ENCODE assay signal across 17 mouse cellular contexts in the genomic region with DNA sequence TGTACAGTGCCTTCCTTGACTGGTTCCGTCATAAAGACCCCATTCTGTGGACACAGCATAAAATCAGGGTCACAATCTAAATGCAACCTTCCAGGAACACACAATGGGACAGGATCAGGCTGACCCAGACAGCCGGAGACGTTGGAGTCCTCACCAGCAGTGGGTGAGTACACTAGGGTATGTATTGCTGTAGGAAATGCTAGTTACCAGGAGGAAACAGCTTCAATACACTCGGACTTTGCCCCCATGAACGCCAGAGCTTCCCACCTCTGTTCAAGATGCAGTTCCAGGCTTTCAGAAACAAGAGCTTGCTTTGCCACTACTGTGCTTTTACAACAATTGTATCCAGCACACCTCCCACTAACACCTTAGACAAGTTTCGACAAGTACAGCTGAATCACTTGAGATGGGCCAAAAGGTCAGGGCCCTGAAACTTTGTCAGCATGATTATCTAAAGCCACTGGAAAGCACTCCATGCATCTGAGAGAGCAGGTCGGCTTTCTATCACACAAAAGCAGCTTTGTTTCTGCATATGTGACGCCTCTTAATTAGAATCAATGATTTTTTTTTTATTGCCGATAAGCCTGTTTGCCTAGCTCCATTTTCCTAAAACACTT.
A peak's percentile ranks its signal among the peaks of the same experiment; 100 is the strongest.
DNase-seq lines count a peak whose midpoint lies in the region; TF ChIP-seq lines count a peak whose summit lies in the region.
"Had no signal": no experiment of that assay in that cellular context is flagged by ENCODE, and none has a peak within 500 bp of the region (broad histone marks: within the 10 kb centered on the region; RNA-seq: fewer than 3 reads in every experiment).

No protein-coding gene starts in this region.

- no peaks in the 10 kb centered on the region for H3K36me3 ChIP-seq in myocyte (ENCODE audit: control insufficient read depth, insufficient read depth)
- H3K36me3 ChIP-seq: midbrain, embryonic 15.5 days; neural tube, embryonic 13.5 days had no signal

- no peak overlapping the region for H3K4me3 ChIP-seq in myocyte
- H3K4me3 ChIP-seq: erythroblast, embryonic 14.5 days; midbrain, embryonic 15.5 days; neural tube, embryonic 13.5 days had no signal

- peak overlapping the region; percentile 45 for H3K4me2 ChIP-seq in myocyte (ENCODE audit: low read depth)
- H3K4me2 ChIP-seq: heart, embryonic 11.5 days; midbrain, embryonic 15.5 days; neural tube, embryonic 13.5 days had no signal

- peak; percentile 4 for DNase-seq in kidney, adult 18-20 months
- DNase-seq in kidney, postnatal 14 days: no peak
- DNase-seq in R1 (ENCODE audit: low read depth, low spot score): peak; percentile 4
- peak; percentile 6 for DNase-seq in adrenal gland, postnatal 25 days
- DNase-seq in layer of hippocampus, adult 9-11 months: no peak
- no peak for DNase-seq in layer of hippocampus, adult 18-20 months (ENCODE audit: low spot score in 2 of 2)
- DNase-seq: gastrocnemius, postnatal 14 days; heart, postnatal 4 days; kidney, adult 11 months; spleen, adult 18-20 months; thymus, adult 2 months had no signal

- H3ac ChIP-seq in myocyte (ENCODE audit: control insufficient read depth, insufficient read length): no peak overlapping the region

- TF ChIP-seq POLR2A in myocyte (IDR thresholded peaks at IDR 0.05; ENCODE audit: insufficient read length, low read depth): no peak

- no peaks in the 10 kb centered on the region for H3K79me2 ChIP-seq in myocyte (ENCODE audit: control insufficient read depth, insufficient read depth)

- H3K27me3 ChIP-seq in myocyte (ENCODE audit: control insufficient read depth, insufficient read depth, insufficient read length): no peaks in the 10 kb centered on the region
- H3K27me3 ChIP-seq: CH12.LX; midbrain, embryonic 15.5 days; neural tube, embryonic 13.5 days had no signal

TF ChIP-seq in myocyte, 11 proteins besides CTCF, POLR2A, EP300 and RAD21:
- no peak for TF ChIP-seq USF1 (IDR thresholded peaks at IDR 0.05; ENCODE audit: low read depth)
- no peak for TF ChIP-seq MYOG (IDR thresholded peaks at IDR 0.05; ENCODE audit: control insufficient read depth in 1 of 3, insufficient read depth in 1 of 3, insufficient read length in 2 of 3, low read depth in 2 of 3)
- TF ChIP-seq MYOD1 (IDR thresholded peaks at IDR 0.05; ENCODE audit: control insufficient read depth in 1 of 3, insufficient read length in 2 of 3, low read depth in 2 of 3): no peak
- TF ChIP-seq E2F4 (IDR thresholded peaks at IDR 0.05; ENCODE audit: insufficient read depth): no peak
- TF ChIP-seq TCF3 (IDR thresholded peaks at IDR 0.05; ENCODE audit: insufficient read length, low read depth): no peak
- no peak for TF ChIP-seq SRF (IDR thresholded peaks at IDR 0.05; ENCODE audit: control insufficient read depth, insufficient read length, low read depth)
- TF ChIP-seq MAX (IDR thresholded peaks at IDR 0.05; ENCODE audit: low read depth): no peak
- TF ChIP-seq CEBPB (IDR thresholded peaks at IDR 0.05; ENCODE audit: insufficient read depth, poor library complexity, severe bottlenecking): no peak
- no peak for TF ChIP-seq REST (IDR thresholded peaks at IDR 0.05; ENCODE audit: insufficient read depth, insufficient read length)
- TF ChIP-seq TCF12 (IDR thresholded peaks at IDR 0.05; ENCODE audit: insufficient read depth, poor library complexity, severe bottlenecking): no peak
- no peak for TF ChIP-seq POLR2AphosphoS2 (IDR thresholded peaks at IDR 0.05; ENCODE audit: insufficient read length, low read depth)

Comparison
In these comparisons a context has a peak if more than half of its experiments do, and no peak if none do; other contexts are left out.
1. DNase-seq: peak in kidney, adult 18-20 months (single experiment), R1 (single experiment) and adrenal gland, postnatal 25 days (single experiment); none in kidney, postnatal 14 days (single experiment), layer of hippocampus, adult 9-11 months (single experiment) and layer of hippocampus, adult 18-20 months (0 of 2).